Mouse (Mus musculus) layer of hippocampus, adult 8-10 months (tissue): ENCODE results near the gene Pibf1. TPM values are rescaled to one million over a fixed set of nuclear protein-coding genes. Genes with fewer than 3 reads are reported as not detected.
A peak's percentile ranks its signal among the peaks of the same experiment; 100 is the strongest.

Experiments used
- DNase-seq, 2 experiments: peaks; one replicate each; pipeline ENCODE4 v3.0.0; 2022; ENCODE audit warnings: low spot score in 2 of 2
- total RNA-seq, 4 experiments: library from RNA; stranded (reverse); gene quantifications; 2 replicates each; pipeline ENCODE4 v1.2.4; 2022

The Pibf1 gene
- total RNA-seq, 4 experiments from 2014 or later: 13.3 to 17.2 (median 14.5) TPM

DNA sequence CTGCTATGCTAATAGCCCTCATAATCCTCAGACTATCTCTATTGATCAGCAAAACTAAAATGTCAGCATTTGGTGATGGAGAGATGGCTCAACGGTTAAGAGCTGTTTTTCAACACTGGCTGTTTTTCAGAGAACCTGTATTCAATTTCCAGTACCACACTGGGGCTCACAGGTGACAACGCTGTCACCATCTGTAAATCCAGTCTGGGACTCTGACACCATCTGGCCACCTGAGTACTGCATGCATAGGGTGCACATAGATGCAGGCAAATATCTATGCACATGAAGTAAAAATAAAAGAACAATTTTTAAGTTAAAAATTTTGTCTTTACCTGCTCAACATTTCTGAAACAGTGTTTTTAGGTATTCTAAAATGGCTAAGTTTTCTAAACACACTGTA is 40.8 kb downstream of the Pibf1 start:
- DNase-seq: no peak

DNA sequence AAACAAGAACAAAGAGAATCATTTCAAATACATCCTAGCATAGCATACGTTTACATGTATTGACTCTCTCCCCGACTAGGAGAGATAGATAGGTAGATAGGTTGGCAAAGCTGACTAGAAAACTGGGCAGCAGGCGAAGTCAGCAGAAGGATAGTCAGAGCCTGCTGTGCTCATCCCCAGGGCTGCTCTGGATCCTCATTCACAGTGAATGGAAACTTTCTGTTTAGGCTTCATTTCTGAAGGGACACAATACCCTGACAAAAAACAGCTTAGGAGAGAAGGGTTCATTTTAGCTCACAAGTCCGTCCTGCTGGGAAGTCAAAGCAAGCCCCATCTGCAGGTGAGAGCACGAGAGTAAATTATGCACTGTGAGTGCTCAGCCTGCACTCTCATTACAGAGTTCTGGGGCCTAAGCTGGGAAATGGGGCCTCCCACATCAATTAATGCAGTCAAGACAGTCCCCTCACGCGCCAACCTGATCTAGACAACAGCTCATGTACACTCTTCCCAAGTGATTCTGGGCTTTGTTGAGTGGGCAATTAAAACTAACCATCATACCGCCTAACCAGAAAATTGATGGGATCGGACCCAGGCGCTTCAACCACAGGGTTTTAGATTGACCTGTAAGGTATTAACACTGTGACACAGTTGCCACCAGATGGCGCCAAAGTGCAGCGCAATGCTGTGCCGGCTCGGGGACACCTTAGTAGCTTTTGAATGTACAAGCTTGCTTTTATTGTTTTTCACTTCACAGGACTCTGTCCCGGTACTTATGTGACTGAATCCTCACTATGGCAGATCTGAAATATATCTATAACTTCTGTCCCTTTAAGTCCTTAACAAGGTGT is 42.8 kb downstream of the Pibf1 start:
- peak; percentile 33 to 75 for DNase-seq

DNA sequence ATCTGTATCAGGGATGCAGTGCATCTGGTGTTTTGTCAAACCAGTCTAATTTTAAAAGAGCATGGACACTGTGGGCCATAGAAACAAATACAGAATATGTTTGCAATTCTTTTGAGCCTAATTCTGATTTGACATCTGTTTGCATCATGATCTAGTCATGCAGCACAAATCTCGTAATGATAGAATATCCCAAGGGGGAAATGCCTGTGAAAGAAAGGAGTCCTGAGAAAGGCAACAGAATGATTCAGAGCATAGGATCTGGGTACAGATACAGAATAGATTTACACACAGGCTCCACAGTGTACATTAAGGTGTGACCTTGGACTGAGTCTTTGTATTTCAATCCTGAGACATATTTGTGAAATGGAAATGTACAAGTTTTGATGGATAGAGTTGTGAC is 47.6 kb downstream of the Pibf1 start:
- DNase-seq: no peak

DNA sequence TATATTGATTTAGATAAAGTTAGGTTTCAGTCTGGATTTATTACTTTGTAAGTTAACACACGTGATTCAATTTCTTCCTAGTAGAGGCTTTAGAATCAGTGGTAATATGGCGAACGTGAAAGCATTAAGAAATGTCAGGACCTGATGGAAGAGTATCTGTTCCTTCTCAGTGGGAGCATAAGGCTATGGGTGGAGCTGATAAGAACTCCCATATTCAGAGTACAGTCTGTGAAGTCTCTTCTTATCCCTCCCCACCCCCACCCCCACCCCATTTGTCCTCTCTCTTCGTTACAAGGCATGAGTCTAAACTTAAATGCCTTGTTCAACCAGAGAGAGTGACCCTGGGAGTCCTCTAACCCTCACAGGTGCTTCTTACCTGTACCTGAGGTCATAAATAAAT is 53.5 kb downstream of the Pibf1 start:
- no peak for DNase-seq

DNA sequence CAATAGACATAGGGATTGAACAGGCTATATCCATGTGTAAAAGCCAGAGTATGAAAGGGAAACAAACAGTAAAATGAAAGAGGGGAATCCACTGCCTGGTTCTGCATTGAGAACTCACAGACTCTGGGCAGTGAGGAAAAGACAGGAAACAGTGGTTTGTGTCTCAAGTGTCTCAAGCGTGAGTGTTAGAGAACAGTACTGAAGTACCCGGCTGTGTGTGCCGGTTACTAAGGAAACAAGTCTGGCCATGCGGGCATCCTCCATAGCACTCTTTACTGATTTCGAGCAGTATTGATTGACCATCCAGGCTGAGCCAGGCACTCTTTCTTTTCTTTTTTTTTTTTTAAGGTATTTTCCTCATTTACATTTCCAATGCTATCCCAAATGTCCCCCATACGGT is 60.7 kb downstream of the Pibf1 start:
- DNase-seq: no peak

DNA sequence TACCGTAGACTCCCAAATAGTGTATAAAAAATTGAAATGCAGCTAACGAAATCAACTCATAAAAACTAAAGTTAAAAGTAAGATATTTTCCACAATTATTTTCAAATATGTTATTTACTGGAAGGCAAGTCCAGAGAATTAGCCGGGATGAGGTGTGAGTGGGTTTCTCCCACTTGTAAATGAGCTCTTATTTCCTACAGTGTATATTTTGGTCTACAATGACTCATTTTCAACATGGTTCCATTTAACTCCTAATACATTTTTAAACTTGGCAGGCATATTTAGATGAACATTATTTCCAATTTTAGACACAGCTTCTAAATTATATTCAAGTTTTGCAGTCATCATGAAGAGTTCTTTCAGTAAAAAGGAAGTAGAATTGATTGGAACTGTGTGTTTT is 63.8 kb downstream of the Pibf1 start:
- no peak for DNase-seq

DNA sequence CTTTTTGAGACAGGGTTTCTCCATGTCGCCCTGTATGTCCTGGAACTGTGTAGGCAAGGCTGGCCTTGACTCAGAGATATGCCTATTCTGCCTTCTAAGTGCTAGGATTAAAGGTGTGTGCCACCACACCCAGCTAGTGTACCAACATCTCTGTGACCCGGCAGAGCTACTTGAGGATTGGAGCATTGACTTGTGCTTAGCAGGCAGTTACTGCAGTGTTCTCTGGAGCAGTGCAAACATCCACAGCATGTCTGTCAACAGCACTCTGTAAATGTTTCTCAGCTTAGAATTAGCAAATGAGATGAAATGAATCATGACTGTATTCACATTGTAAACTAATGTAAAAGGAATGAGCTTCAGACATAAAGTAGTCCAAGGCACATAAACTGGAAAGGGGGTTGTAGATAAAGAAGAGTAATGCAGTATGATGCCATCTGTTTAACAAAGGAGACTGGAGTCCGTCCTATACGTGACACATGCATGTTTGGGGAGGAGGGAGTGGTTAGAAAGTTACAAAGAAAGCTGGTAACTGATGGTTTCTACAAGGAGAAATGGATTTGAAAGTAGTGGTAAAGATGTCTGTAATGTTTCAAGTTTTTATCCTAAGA is 75.0 kb downstream of the Pibf1 start:
- no peak for DNase-seq

DNA sequence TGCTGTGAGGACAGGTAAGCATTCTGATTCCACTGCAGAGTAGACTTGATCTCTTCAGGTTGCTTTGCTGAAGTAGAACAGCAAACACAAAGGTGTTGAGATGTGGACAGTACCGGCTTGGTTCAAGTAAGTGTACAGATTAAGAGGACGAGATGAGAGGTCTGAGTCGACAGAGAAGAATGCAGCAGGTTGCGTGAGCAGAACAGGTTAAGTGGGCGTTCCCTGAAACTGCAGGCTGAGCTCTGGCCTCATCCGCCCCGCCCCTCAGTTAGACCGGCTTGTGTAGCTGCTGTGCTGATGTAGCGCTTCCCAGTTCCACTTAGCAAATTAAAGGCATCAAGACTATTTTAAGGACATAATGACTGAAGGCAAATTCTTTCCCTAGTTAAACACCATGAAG is 77.3 kb downstream of the Pibf1 start:
- no peak for DNase-seq

DNA sequence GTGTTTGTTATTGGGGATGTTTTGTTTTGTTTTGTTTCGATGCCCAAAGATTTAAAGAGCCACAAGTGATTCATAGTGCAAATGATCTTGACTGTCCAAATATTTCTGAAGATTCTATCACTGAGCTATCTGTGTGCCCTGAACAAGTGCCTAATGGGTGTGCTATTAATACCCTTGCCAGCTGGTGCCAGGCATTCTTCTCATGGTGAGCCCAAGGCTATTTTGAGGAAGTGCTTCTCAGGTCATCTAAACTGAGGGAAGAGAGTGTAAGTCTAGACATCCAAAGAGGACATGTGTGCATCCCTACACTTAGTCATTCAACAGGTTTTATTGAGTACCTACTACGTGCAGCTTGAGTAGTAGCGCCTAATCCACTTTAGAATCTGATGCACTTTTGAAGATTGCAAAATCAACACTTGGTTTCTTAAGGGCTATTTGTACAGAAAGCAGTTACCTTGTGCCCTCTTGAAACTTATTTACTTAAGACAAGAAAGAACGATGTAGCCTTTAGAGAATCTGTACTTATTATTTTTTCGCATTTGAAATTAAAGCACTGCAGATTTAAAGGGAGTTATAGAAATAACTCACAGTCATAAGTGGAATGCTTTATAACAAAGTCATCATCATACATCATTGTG is 91.0 kb downstream of the Pibf1 start:
- no peak for DNase-seq

DNA sequence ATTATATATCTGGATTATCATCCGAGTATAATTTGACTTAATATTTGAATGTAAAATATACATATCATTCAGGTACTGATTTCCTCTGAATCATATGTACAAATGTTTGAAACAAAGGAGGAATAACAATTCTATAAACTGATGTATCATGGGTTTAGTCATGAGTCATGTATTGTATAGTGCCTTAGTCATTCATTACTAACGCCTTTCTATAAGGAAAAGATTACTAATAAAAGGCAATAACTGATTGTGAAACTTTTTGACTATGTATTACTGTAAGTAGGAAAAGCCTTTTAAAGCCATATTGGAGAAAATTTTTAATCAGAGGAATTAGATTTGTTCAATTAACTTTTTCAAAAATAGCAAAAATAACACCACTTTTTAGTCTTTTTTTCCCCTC is 106.6 kb downstream of the Pibf1 start:
- no peak for DNase-seq

DNA sequence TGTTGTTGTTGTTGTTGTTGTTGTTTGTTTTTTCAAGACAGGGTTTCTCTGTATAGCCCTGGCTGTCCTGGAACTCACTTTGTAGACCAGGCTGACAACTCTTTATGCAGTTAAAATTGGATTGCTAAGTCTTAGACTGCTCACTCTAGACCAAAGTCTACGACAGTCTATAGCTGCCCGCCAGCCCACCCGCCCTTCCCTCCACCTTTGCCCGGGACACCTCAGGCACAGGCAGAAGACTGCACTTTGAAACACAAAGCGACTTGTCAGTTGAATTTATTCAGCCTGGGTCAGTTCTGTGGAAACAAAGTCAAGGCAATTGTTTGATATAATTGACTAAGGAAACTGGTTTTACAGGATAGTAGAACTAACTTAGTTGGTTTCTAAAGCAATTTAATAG is 107.4 kb downstream of the Pibf1 start:
- no peak for DNase-seq

DNA sequence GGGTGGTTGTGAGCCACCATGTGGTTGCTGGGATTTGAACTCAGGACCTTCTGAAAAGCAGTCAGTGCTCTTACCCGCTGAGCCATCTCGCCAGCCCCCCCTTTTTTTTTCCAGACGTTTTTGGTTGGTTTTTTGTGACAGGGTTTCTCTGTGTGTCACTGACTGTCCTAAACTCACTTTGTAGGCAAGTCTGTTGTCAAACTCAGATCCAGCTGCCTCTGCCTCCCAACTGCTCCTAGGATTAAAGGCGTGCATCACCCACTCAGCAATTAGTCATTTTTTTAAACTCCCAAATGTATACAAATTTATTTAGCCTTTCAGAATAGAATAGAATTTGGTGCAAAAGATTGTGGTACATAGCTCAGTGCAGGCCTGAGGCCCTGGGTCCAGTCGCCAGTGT is 111.2 kb downstream of the Pibf1 start:
- DNase-seq: no peak

DNA sequence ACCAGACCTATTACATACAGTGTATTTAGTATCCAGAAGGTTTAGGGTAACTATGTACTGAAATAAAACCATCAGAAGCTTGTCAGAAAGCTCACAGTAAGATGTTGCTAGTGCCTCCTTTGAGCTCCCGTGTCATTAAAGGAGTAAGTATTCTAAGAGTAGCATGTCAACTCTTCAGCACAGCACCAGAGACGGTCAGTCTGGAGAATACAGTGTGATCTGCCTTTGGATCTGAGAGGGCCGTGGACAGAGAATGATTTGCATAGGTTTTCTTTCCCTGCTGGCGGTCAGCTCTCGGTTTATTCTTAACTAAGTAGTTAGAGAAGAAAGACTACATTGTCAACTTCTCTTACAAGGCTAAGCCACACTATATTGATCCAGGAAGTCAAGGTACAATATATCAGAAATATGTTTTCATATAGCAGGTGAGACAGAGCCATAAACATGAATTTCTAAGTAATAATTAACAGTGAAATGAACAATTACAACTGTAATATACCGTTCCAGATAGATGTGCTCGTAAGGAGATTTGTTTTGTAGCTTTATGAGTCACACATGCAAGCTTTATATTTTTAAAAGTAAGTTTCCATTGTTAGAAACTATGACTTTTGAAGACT is 119.3 kb downstream of the Pibf1 start:
- DNase-seq: no peak

DNA sequence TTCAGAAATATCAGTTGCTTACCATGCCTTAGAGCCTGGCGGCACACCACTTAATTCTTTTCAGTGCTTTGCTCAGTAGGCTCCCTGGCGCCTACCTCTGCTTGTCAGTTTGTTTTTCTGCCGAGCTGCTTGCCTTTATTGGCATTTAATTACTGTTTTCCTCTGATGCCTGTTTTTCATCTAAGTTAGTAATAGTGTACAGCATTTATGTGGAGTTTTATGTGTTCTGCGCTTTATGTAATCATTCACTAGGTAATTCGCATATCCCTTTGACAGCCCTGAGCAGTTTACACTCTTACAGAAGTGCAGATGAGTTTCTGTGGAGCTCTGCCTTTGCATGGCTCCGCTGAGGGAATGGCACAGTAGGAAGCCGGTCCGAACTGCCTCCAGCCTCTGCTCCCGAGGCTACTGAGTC is 120.5 kb downstream of the Pibf1 start:
- no peak for DNase-seq

DNA sequence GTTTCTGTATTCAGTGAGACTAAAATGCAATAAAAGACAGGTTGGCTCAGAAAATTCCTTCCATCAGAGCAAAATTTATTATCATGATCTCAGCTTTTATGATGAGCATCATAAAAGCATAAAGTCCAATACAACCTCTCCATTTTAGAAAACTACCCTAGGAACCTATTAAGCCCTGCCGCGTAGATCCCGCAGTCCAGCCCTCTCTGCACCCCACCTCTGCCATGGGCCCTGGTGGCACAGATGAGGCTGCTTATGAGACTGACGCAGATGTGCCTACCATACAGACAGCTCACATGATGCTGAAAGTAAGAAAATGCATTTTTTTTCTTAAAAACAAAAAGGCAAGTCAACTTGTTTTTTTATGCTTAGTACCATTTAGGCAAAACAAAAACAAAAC is 126.7 kb downstream of the Pibf1 start:
- no peak for DNase-seq

DNA sequence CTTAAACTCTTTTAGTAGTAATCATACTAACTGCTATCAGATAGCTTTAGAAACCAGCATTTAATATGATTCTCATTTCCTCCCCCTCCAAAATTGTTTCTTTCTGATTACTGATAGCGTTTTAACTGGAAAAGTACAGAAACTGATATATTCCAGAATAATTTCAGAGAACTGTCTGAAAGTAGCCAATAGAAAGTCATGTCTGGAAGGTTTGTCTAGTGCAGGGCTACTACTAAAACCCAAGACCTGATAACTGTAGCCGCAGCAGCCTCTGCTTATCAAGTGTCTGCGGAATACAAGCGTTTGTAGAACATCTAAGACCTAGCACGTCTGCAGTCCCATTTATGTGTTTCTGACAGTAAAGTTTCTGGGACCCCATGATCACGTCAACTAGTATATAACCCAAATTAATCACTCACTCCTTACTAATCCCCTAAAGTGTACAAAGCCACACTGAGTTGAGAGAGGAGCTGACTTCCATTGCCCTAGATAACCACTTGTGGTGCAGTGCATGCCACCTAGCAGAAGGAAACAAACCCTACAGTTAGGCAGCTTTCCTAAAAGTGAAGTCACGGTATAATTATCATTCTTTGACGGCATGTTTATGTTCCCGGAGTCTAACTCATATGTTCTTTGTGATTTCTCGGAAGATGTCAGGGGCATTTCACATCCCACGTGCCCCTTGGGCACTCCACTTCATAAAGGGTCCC is 130.0 kb downstream of the Pibf1 start:
- DNase-seq: no peak

DNA sequence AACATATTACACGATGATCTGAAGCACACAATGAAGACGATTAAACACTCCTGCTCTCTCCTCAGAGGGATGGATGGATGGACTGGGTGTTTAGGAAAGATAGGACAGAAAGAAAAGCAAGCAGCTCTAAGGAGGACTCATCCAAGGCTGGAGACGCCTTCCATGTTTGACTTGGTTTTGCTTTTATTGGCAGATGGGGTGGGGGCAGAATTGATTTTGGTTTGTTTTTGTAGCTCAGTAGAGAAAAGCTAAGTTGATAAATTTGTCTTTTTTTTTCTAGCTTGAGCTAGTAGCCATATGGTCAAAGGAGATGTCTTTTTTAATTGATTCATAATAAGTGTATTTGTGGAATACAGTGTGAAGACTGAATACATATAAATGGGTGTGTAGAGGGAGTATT is 133.8 kb downstream of the Pibf1 start:
- no peak for DNase-seq

DNA sequence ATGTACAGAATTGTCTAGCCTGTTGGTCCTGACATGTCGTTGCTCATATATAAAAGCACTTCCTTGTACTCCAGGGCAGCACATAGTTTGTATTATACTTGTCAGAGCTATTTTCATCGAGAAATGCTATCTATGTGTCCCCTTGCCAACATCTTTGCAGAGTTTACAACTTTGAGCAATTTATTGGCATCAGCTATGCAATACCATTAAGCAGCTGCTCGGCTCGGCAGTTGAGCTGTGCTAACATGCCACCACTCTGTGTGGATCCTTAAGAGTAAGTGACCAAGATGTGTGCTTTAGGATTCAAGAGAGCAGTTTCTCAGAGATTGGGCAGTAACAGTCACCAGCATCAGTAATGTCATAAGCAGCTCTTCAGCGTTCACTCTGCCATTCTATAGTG is 137.9 kb downstream of the Pibf1 start:
- DNase-seq: no peak

DNA sequence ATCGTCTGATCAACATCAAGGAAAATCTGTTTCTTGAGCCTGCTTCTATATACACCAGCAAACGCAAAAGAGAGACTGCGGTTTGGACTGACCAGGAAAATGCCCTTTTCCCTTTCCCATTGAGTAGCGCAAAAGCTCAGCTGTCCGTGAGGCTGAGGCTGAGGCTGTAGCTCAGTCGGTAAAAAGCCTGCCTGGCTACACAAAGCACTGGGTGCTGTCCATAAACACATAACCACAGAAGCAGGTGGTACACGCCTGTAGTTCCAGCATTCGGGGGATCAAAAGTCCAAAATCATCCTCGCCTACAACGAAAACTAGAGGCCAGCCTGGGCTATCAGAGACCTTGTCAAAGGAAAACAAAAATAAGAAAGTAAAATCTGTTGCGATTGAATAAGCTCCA is 141.3 kb downstream of the Pibf1 start:
- no peak for DNase-seq

DNA sequence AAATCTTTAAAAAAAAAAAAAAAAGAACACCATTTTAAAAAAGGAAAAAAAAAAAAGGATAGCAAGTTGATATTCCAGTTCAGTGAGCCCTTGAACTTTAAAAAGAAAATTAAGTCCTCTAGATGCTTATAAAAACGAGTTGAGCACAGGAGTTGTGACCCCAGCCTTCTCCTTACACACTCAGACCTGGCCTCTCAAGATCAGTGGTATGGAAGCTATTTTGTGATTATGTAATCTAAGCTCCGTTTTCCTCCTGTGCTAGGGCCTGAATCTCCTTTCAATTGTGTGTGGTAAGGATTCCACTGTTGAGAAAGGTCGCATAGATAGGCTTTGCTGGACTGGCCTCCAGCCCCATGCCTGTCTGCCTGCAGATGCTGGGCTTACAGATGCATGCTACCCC is 145.3 kb downstream of the Pibf1 start:
- DNase-seq: no peak

DNA sequence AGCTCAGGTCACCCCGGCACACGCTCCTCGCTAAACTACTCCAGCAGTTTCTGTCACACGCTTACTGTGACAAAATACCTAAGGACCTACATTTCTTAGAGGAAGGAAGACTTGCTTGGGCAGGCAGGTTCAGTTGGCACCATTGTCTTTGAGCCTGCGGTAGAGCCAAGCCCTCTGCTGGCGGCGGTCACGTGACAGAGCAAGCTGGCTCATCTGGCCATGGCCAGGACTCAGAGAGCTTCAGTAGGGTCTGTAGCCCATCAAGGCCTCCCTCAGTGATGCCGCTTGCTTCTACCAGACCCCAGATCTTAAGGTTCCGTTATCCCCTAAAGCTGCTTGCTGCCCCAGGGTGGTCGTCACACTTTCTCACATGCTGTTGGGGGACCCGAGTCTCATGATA is 162.8 kb downstream of the Pibf1 start:
- no peak for DNase-seq

DNA sequence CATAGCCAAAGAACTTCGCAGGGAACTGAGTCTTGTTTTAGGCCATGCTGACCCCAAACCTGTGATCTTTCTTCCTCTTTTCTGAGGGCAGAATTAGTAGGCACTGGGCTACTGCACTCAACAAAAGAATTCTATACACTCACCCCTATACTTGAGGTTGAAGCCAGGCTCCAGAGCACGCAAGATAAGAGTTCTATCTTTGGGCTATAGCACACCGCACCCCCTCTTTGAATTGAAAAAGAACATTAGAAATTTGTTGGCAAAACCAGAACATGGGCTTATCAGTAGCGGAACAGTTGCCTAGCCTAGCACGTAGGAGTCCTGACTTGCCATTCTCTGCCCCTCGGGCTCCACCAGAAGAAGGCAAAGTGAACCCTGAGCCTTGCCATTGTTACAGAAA is 164.6 kb downstream of the Pibf1 start:
- no peak for DNase-seq
